In genomic region chr10:111446672-111447008, GRCm38 (mm10) we compare ENCODE assay signal across 7 mouse cellular contexts. TPM values are rescaled to one million over a fixed set of nuclear protein-coding genes. Genes with fewer than 3 reads are reported as not detected.
A peak's percentile ranks its signal among the peaks of the same experiment; 100 is the strongest.
DNase-seq lines count a peak whose midpoint lies in the region; ATAC-seq and TF ChIP-seq lines count a peak whose summit lies in the region.
"Not testable (repeated sequence)": the region's sequence is repeated elsewhere in the genome, so short reads cannot be mapped to it uniquely, and the experiment has no call there.

No protein-coding gene starts in this region.

- in situ Hi-C loops in CH12.LX (cut with MboI; ENCODE audit: low pct_ligation_motif_present, low pct_unique_long_range_greater_than_20kb, low sequenced_read_pairs): not testable (repeated sequence)

- H3K4me1 ChIP-seq in CH12.LX (ENCODE audit: control insufficient read depth in 1 of 2, insufficient read depth in 2 of 2) (peaks cover 14 to 28% of the 10 kb centered on the region in 2 experiments), MEL (ENCODE audit: control insufficient read depth in 1 of 2, insufficient read depth in 2 of 2, low read length in 2 of 2) (peaks cover 12 to 25% of the 10 kb centered on the region in 2 experiments)
- not testable (repeated sequence) for H3K4me1 ChIP-seq in heart, embryonic 10.5 days; liver, embryonic 11.5 days (replicated peaks; ENCODE audit: control insufficient read depth, insufficient read depth, low read length); midbrain, embryonic 10.5 days
- peaks cover 28% of the 10 kb centered on the region for H3K4me1 ChIP-seq in liver, embryonic 13.5 days (replicated peaks)
- peaks cover 91% of the 10 kb centered on the region for H3K4me1 ChIP-seq in megakaryocyte, embryonic 14.5 days

- H3K9me3 ChIP-seq in CH12.LX (replicated peaks; ENCODE audit: low read length); MEL (replicated peaks; ENCODE audit: insufficient read depth, low read length); heart, embryonic 10.5 days; liver, embryonic 11.5 days (ENCODE audit: control insufficient read depth, low read length); liver, embryonic 13.5 days (replicated peaks); megakaryocyte, embryonic 14.5 days; midbrain, embryonic 10.5 days (replicated peaks): not testable (repeated sequence)

- H3K4me2 ChIP-seq in CH12.LX (ENCODE audit: insufficient read depth, low read depth, poor library complexity, severe bottlenecking): not testable (repeated sequence)
- H3K4me2 ChIP-seq in liver, embryonic 11.5 days: peak overlapping the region; percentile 42
- H3K4me2 ChIP-seq in liver, embryonic 13.5 days: peak overlapping the region; percentile 1; the same call in 1 of the 2 replicates

- TF ChIP-seq CTCF in CH12.LX (conservative IDR thresholded peaks at IDR 0.05 in 1 of 2, IDR thresholded peaks at IDR 0.05 in 1 of 2; ENCODE audit: low read depth in 2 of 2, low read length in 2 of 2); MEL (IDR thresholded peaks at IDR 0.05 in 2 of 3, conservative IDR thresholded peaks at IDR 0.05 in 1 of 3; ENCODE audit: control insufficient read depth in 1 of 3, insufficient read depth in 1 of 3, low read depth in 2 of 3, low read length in 3 of 3, poor library complexity in 1 of 3, severe bottlenecking in 1 of 3): not testable (repeated sequence)

- H3K27me3 ChIP-seq in CH12.LX (replicated peaks); MEL (ENCODE audit: control insufficient read depth in 1 of 2, insufficient read depth in 2 of 2, low read length in 2 of 2); heart, embryonic 10.5 days (ENCODE audit: insufficient read depth, poor library complexity, severe bottlenecking); liver, embryonic 11.5 days (replicated peaks; ENCODE audit: control insufficient read depth, insufficient read depth, low read length); liver, embryonic 13.5 days; megakaryocyte, embryonic 14.5 days (replicated peaks); midbrain, embryonic 10.5 days (ENCODE audit: low read depth, poor library complexity, severe bottlenecking): not testable (repeated sequence)

- not testable (repeated sequence) for DNase-seq in CH12.LX (ENCODE audit: extremely low read depth); MEL (ENCODE audit: low read depth, low spot score); heart, embryonic 10.5 days (ENCODE audit: low spot score); liver, embryonic 11.5 days (ENCODE audit: low spot score); liver, embryonic 13.5 days; midbrain, embryonic 10.5 days (ENCODE audit: low spot score)

- ATAC-seq in liver, embryonic 11.5 days (replicated peaks; ENCODE audit: low FRiP score); liver, embryonic 13.5 days (ENCODE audit: low read depth): not testable (repeated sequence)

- not testable (repeated sequence) for H3K9ac ChIP-seq in CH12.LX (ENCODE audit: insufficient read depth, low read depth); MEL (ENCODE audit: control insufficient read depth, low read depth, low read length, poor library complexity, severe bottlenecking); liver, embryonic 11.5 days (ENCODE audit: low read depth, low read length); liver, embryonic 13.5 days

- H3K79me2 ChIP-seq in CH12.LX (replicated peaks; ENCODE audit: control insufficient read depth, extremely low read depth, insufficient read depth, poor library complexity, severe bottlenecking); MEL (ENCODE audit: control insufficient read depth, insufficient read depth, low read length, poor library complexity): not testable (repeated sequence)

- not testable (repeated sequence) for H3K27ac ChIP-seq in CH12.LX (ENCODE audit: insufficient read depth, low read depth); liver, embryonic 11.5 days (ENCODE audit: low read depth, low read length); liver, embryonic 13.5 days
- peak overlapping the region; percentile 39; the same call in 1 of the 2 replicates for H3K27ac ChIP-seq in MEL (ENCODE audit: control insufficient read depth, low read depth, low read length)
- peak overlapping the region; percentile 19; the same call in 1 of the 2 replicates for H3K27ac ChIP-seq in heart, embryonic 10.5 days
- H3K27ac ChIP-seq in midbrain, embryonic 10.5 days (replicated peaks): 0 out of 2 replicates have a peak overlapping the region, but pooled peaks have one; percentile 28

- H3K36me3 ChIP-seq in CH12.LX (replicated peaks in 1 of 2; ENCODE audit: control insufficient read depth in 1 of 2, insufficient read depth in 1 of 2, low read length in 1 of 2); heart, embryonic 10.5 days; liver, embryonic 11.5 days (ENCODE audit: control insufficient read depth, insufficient read depth, low read length); liver, embryonic 13.5 days; megakaryocyte, embryonic 14.5 days (replicated peaks; ENCODE audit: low read length); midbrain, embryonic 10.5 days: not testable (repeated sequence)
- H3K36me3 ChIP-seq in MEL (ENCODE audit: control insufficient read depth in 1 of 2, insufficient read depth in 2 of 2, low read length in 2 of 2): peaks cover 0 to 21% of the 10 kb centered on the region in 2 experiments; a peak in 2 of 4 replicates

- not testable (repeated sequence) for TF ChIP-seq POLR2A in CH12.LX (IDR thresholded peaks at IDR 0.05; ENCODE audit: low read depth, low read length); MEL (IDR thresholded peaks at IDR 0.05; ENCODE audit: control insufficient read depth in 1 of 2, insufficient read depth in 1 of 2, low read depth in 1 of 2, low read length in 2 of 2, poor library complexity in 1 of 2)

- 92% methylated on average over 3 of the region's 3 CpGs for WGBS in heart, embryonic 10.5 days
- WGBS in liver, embryonic 11.5 days: 86% methylated on average over 3 of the region's 3 CpGs
- WGBS in liver, embryonic 13.5 days (ENCODE audit: insufficient replicate concordance): 66% methylated on average over 3 of the region's 3 CpGs
- 89% methylated on average over 3 of the region's 3 CpGs for WGBS in midbrain, embryonic 10.5 days

- H3K4me3 ChIP-seq in CH12.LX (replicated peaks in 1 of 3; ENCODE audit: low read depth in 2 of 3, low read length in 2 of 3, poor library complexity in 1 of 3); heart, embryonic 10.5 days; liver, embryonic 11.5 days (ENCODE audit: low read depth, low read length); liver, embryonic 13.5 days (replicated peaks); midbrain, embryonic 10.5 days: not testable (repeated sequence)
- H3K4me3 ChIP-seq in MEL (ENCODE audit: control insufficient read depth in 1 of 2, insufficient read depth in 1 of 2, low read depth in 2 of 2, low read length in 2 of 2): 0 out of 4 replicates have a peak overlapping the region, but pooled peaks have one; percentile 1 to 10
- peak overlapping the region; percentile 85 for H3K4me3 ChIP-seq in megakaryocyte, embryonic 14.5 days (replicated peaks)

- not testable (repeated sequence) for TF ChIP-seq EP300 in CH12.LX (IDR thresholded peaks at IDR 0.05; ENCODE audit: low read length); MEL (IDR thresholded peaks at IDR 0.05; ENCODE audit: low read depth in 1 of 2, low read length in 2 of 2)

- TF ChIP-seq RAD21 in CH12.LX (IDR thresholded peaks at IDR 0.05; ENCODE audit: low read depth, low read length); MEL (IDR thresholded peaks at IDR 0.05; ENCODE audit: low read depth, low read length): not testable (repeated sequence)

- dilution Hi-C loops in CH12.LX (cut with MboI; ENCODE audit: extremely low pct_ligation_motif_present, extremely low pct_unique_long_range_greater_than_20kb, low sequenced_read_pairs): not testable (repeated sequence)

RNA-seq across cellular contexts. Expression of gene Nap1l1, which starts 26.4 kb away (rescaled TPM):
- total RNA-seq in CH12.LX (2012; rRNA removed): 196 and 231 TPM in 2 replicates
- total RNA-seq in CH12.LX (2014; rRNA removed): 360 and 392 TPM in 2 replicates
- polyA plus RNA-seq in CH12.LX (2012; ENCODE audit: insufficient read length, low read depth): 1,279 and 1,342 TPM in 2 replicates
- total RNA-seq in MEL (2012; rRNA removed): 183 and 220 TPM in 2 replicates
- 100 to 1,000 TPM; 296 to 591 TPM for polyA plus RNA-seq in MEL (2012; ENCODE audit: insufficient read depth in 1 of 2, insufficient read length in 2 of 2, low read depth in 1 of 2, low replicate concordance in 2 of 2, missing spikeins in 1 of 2)
- 190 and 243 TPM in 2 replicates for polyA plus RNA-seq in heart, embryonic 10.5 days (2016; fragmentation: Nextera tagmentation; extraction: Ambion mirVana)
- polyA plus RNA-seq in liver, embryonic 11.5 days (2014; fragmentation: Nextera tagmentation; extraction: Ambion mirVana): 313 and 324 TPM in 2 replicates
- polyA plus RNA-seq in liver, embryonic 13.5 days (2015; fragmentation: Nextera tagmentation; extraction: Ambion mirVana): 163 and 198 TPM in 2 replicates
- 40.1 and 96.6 TPM in 2 replicates for polyA plus RNA-seq in megakaryocyte, embryonic 14.5 days (2012; ENCODE audit: insufficient read depth, low replicate concordance)
- polyA plus RNA-seq in midbrain, embryonic 10.5 days (2016; fragmentation: Nextera tagmentation; extraction: Ambion mirVana): 355 and 424 TPM in 2 replicates

RNA-seq across cellular contexts. Expression of gene Phlda1, which starts 59.4 kb away (rescaled TPM):
- total RNA-seq in CH12.LX (2012; rRNA removed) (1.9 and 2.5 TPM in 2 replicates), CH12.LX (2014; rRNA removed) (0.99 and 2.1 TPM in 2 replicates), MEL (2012; rRNA removed) (0.27 and 0.39 TPM in 2 replicates)
- polyA plus RNA-seq in CH12.LX (2012; ENCODE audit: insufficient read length, low read depth) (7.0 and 11.6 TPM in 2 replicates), MEL (2012; ENCODE audit: insufficient read depth in 1 of 2, insufficient read length in 2 of 2, low read depth in 1 of 2, low replicate concordance in 2 of 2, missing spikeins in 1 of 2) (1 to 10 TPM in 1 of 2 experiments, not detected in 1; 3.4 TPM)
- 20.6 and 28.8 TPM in 2 replicates for polyA plus RNA-seq in heart, embryonic 10.5 days (2016; fragmentation: Nextera tagmentation; extraction: Ambion mirVana)
- polyA plus RNA-seq in liver, embryonic 11.5 days (2014; fragmentation: Nextera tagmentation; extraction: Ambion mirVana): 15.8 and 16.1 TPM in 2 replicates
- polyA plus RNA-seq in liver, embryonic 13.5 days (2015; fragmentation: Nextera tagmentation; extraction: Ambion mirVana): 4.4 and 5.6 TPM in 2 replicates
- polyA plus RNA-seq in megakaryocyte, embryonic 14.5 days (2012; ENCODE audit: insufficient read depth, low replicate concordance): 91.0 and 259 TPM in 2 replicates
- polyA plus RNA-seq in midbrain, embryonic 10.5 days (2016; fragmentation: Nextera tagmentation; extraction: Ambion mirVana): 15.1 and 17.3 TPM in 2 replicates
